Mouse (Mus musculus) ES-Bruce4 (cell line): ENCODE measurements around the gene Eaf1. TPM values are rescaled to one million over a fixed set of nuclear protein-coding genes. Genes with fewer than 3 reads are reported as not detected.

Experiments
- H3K27ac ChIP-seq: 2 replicates; pipeline ENCODE4 v1.5.1; 2012; ENCODE audit warnings: low read length, inconsistent platforms; ENCODE audit not compliant: insufficient read depth
- H3K27me3 ChIP-seq: 2 replicates; pipeline ENCODE4 v1.6.1; 2012; ENCODE audit warnings: mild to moderate bottlenecking, low read length, inconsistent platforms; ENCODE audit not compliant: control insufficient read depth, poor library complexity, insufficient read depth, severe bottlenecking
- H3K36me3 ChIP-seq: 2 replicates; pipeline ENCODE4 v1.6.1; 2012; ENCODE audit warnings: inconsistent platforms, mild to moderate bottlenecking, low read length, moderate library complexity; ENCODE audit not compliant: control insufficient read depth, poor library complexity, insufficient read depth, severe bottlenecking
- H3K4me1 ChIP-seq: one replicate; pipeline ENCODE4 v1.8.1; 2011; ENCODE audit warnings: low read length; ENCODE audit not compliant: control insufficient read depth, insufficient read depth
- H3K4me3 ChIP-seq: 2 replicates; pipeline ENCODE4 v1.5.1; 2011; ENCODE audit warnings: low read depth, mild to moderate bottlenecking, low read length
- H3K9ac ChIP-seq: 2 replicates; pipeline ENCODE4 v1.6.1; 2012; ENCODE audit warnings: low read depth, mild to moderate bottlenecking, inconsistent platforms; ENCODE audit not compliant: poor library complexity, severe bottlenecking
- H3K9me3 ChIP-seq: replicated peaks from 2 replicates; pipeline ENCODE4 v1.6.1; 2012; ENCODE audit warnings: mild to moderate bottlenecking, low read length, inconsistent platforms; ENCODE audit not compliant: control insufficient read depth, poor library complexity, insufficient read depth, severe bottlenecking
- CTCF ChIP-seq: IDR thresholded peaks from one replicate; pipeline ENCODE4 v1.8.1; 2011; ENCODE audit warnings: low read depth, low read length
- EP300 ChIP-seq: IDR thresholded peaks from 2 replicates; pipeline ENCODE4 v1.6.1; 2011; ENCODE audit warnings: low read depth, low read length; ENCODE audit not compliant: insufficient read depth
- POLR2A ChIP-seq: IDR thresholded peaks from one replicate; pipeline ENCODE4 v1.8.1; 2011; ENCODE audit warnings: low read length; ENCODE audit not compliant: insufficient read depth
- polyA plus RNA-seq: library from polyadenylated mRNA; stranded (reverse); fragments of >200 nt; gene quantifications from 2 replicates; pipeline ENCODE4 v1.2.4, GENCODE M21; 2011; ENCODE audit warnings: low read depth; ENCODE audit not compliant: missing spikeins, insufficient read depth, insufficient read length

Gene Eaf1
- polyA plus RNA-seq, 1 experiment = 46.1 TPM

- Histone ChIP-seq H3K36me3 (no peaks in the 10 kb centered on the region), H3K4me3 (no peak overlapping the region), H3K9me3 (0 out of 2 replicates have a peak, but pooled peaks cover 6% of the 10 kb centered on the region), H3K27me3 (no peaks in the 10 kb centered on the region), H3K4me1 (peaks cover 5% of the 10 kb centered on the region), H3K27ac (no peak overlapping the region), H3K9ac (no peak overlapping the region)
- no peak for TF ChIP-seq EP300
- TF ChIP-seq POLR2A = no peak
- TF ChIP-seq CTCF = no peak
Measured at GRCm38 (mm10) chr14:31515895-31516294, 21.7 kb downstream of the Eaf1 start.

GRCm38 (mm10) chr14:31519165-31519564 lies 25.0 kb downstream of the Eaf1 start:
- H3K9me3 ChIP-seq = 0 out of 2 replicates have a peak, but pooled peaks cover 5% of the 10 kb centered on the region
- no peak overlapping the region for H3K9ac ChIP-seq
- no peaks in the 10 kb centered on the region for H3K27me3 ChIP-seq
- no peak overlapping the region for H3K27ac ChIP-seq
- TF ChIP-seq POLR2A (no peak), CTCF (peak; percentile 29), EP300 (no peak)
- peaks cover 5% of the 10 kb centered on the region for H3K4me1 ChIP-seq
- no peak overlapping the region for H3K4me3 ChIP-seq
- no peaks in the 10 kb centered on the region for H3K36me3 ChIP-seq

- TF ChIP-seq CTCF (no peak), EP300 (no peak), POLR2A (no peak)
- peaks cover 5% of the 10 kb centered on the region for H3K4me1 ChIP-seq
- H3K9me3 ChIP-seq = no peaks in the 10 kb centered on the region
- no peak overlapping the region for H3K27ac ChIP-seq
- no peak overlapping the region for H3K9ac ChIP-seq
- H3K27me3 ChIP-seq = no peaks in the 10 kb centered on the region
- H3K36me3 ChIP-seq = no peaks in the 10 kb centered on the region
- H3K4me3 ChIP-seq = no peak overlapping the region
Measured at GRCm38 (mm10) chr14:31521318-31521717, 27.1 kb downstream of the Eaf1 start.

GRCm38 (mm10) chr14:31525040-31525810 lies 31.0 kb downstream of the Eaf1 start:
- TF ChIP-seq EP300 = no peak
- TF ChIP-seq CTCF = no peak
- TF ChIP-seq POLR2A = no peak
- Histone ChIP-seq H3K4me3 (no peak overlapping the region), H3K27ac (no peak overlapping the region), H3K4me1 (no peaks in the 10 kb centered on the region), H3K36me3 (no peaks in the 10 kb centered on the region), H3K9me3 (no peaks in the 10 kb centered on the region), H3K9ac (no peak overlapping the region), H3K27me3 (no peaks in the 10 kb centered on the region)

- Histone ChIP-seq H3K4me3 (no peak overlapping the region), H3K27ac (no peak overlapping the region), H3K27me3 (no peaks in the 10 kb centered on the region), H3K36me3 (no peaks in the 10 kb centered on the region), H3K4me1 (no peaks in the 10 kb centered on the region), H3K9me3 (no peaks in the 10 kb centered on the region), H3K9ac (no peak overlapping the region)
- TF ChIP-seq POLR2A = no peak
- TF ChIP-seq CTCF = no peak
- TF ChIP-seq EP300 = no peak
Measured at GRCm38 (mm10) chr14:31530847-31531246, 36.6 kb downstream of the Eaf1 start.

- H3K9me3 ChIP-seq = no peaks in the 10 kb centered on the region
- H3K9ac ChIP-seq = no peak overlapping the region
- no peak for TF ChIP-seq CTCF
- TF ChIP-seq EP300 = no peak
- TF ChIP-seq POLR2A = no peak
- H3K27ac ChIP-seq = no peak overlapping the region
- H3K4me1 ChIP-seq = no peaks in the 10 kb centered on the region
- no peaks in the 10 kb centered on the region for H3K36me3 ChIP-seq
- no peaks in the 10 kb centered on the region for H3K27me3 ChIP-seq
- H3K4me3 ChIP-seq = no peak overlapping the region
Measured at GRCm38 (mm10) chr14:31531506-31532148, 37.4 kb downstream of the Eaf1 start.
